Mouse (Mus musculus): ENCODE data around the gene Igsf9.

DNA sequence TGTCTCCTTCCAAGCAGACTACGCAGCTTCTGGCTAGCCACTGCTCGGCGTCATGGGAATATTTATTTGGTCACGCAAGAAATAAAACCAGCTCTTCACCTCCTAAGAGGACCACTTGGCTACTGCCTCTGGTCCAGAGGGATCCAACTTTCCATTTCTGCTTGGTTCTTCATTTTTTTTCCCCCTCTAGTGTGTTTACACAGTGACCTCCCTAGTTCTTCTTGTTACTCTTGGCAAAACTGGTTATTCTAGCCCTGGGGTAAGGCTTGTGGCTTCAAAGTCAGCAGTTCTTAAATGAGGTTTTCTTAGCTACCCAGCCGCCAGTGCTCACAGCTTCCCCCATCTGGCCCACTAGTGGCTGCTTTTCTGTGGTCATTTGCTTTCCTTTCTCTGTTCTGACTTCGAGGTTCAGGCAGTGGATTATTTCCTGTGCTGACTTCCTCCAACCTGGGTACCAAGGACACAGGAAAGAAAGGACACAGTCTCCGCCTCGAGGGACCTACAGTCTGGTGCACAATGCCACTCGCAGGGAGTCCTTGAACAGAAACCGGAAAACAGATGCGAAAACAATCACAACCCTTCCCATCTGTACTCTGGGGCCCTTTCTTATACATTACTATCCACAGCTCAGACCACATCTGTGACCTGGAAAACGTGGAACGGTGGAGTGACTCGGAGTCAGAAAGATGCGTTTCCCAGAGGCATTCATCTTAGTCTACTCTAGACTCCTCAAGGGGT lies 43.6 kb downstream of the Igsf9 start:
- TF ChIP-seq CTCF (IDR thresholded peaks at IDR 0.05; ENCODE audit: extremely low read depth, insufficient read depth, insufficient read length, insufficient replicate concordance) (peak; percentile 4; the same call in 1 of the 2 replicates), POLR2A (IDR thresholded peaks at IDR 0.05; ENCODE audit: low read depth, low read length) (no peak)
